Mouse (Mus musculus) testis, adult 2 months (tissue): Measurements from ENCODE around the gene Fam53a.

Experiments used
- CTCF ChIP-seq: fragments of 200-500 bp; IDR thresholded peaks from 2 replicates; pipeline ENCODE4 v1.5.1; 2012; ENCODE audit warnings: low read depth, mild to moderate bottlenecking, inconsistent platforms, low read length, moderate library complexity; ENCODE audit not compliant: control insufficient read depth, insufficient read depth, insufficient replicate concordance
- POLR2A ChIP-seq: fragments of 200-500 bp; IDR thresholded peaks from 2 replicates; pipeline ENCODE4 v1.6.1; 2012; ENCODE audit warnings: low read depth, mild to moderate bottlenecking, inconsistent platforms, low read length, moderate library complexity; ENCODE audit not compliant: control insufficient read depth

- TF ChIP-seq POLR2A (no peak), CTCF (no peak)
Observed at GRCm38 (mm10) chr5:33605314-33605713, 24.1 kb downstream of the Fam53a start.
